Mouse (Mus musculus) heart, embryonic 10.5 days (tissue): ENCODE measurements around the gene Fibcd1. TPM values are rescaled to one million over a fixed set of nuclear protein-coding genes. Genes with fewer than 3 reads are reported as not detected.

Source experiments
- DNase-seq: peaks from one replicate; pipeline ENCODE4 v3.0.0-alpha.2; 2017; ENCODE audit warnings: low spot score
- H3K27ac ChIP-seq: fragments of 300-500 bp; sonication (generic); 2 replicates; pipeline ENCODE4 v1.5.1; 2016; ENCODE audit warnings: mild to moderate bottlenecking
- H3K27me3 ChIP-seq: fragments of 300-500 bp; sonication (generic); 2 replicates; pipeline ENCODE4 v1.6.1; 2016; ENCODE audit warnings: mild to moderate bottlenecking; ENCODE audit not compliant: poor library complexity, insufficient read depth, severe bottlenecking
- H3K36me3 ChIP-seq: fragments of 300-500 bp; sonication (generic); 2 replicates; pipeline ENCODE4 v1.6.1; 2016; ENCODE audit warnings: mild to moderate bottlenecking, moderate library complexity
- H3K4me1 ChIP-seq: fragments of 300-500 bp; sonication (generic); 2 replicates; pipeline ENCODE4 v1.6.1; 2016; ENCODE audit warnings: mild to moderate bottlenecking
- H3K4me3 ChIP-seq: fragments of 300-500 bp; sonication (generic); 2 replicates; pipeline ENCODE4 v1.5.1; 2016; ENCODE audit warnings: mild to moderate bottlenecking, moderate library complexity
- H3K9me3 ChIP-seq: fragments of 300-500 bp; sonication (generic); 2 replicates; pipeline ENCODE4 v1.6.1; 2016; ENCODE audit warnings: mild to moderate bottlenecking, moderate library complexity
- WGBS: fragments of 180-500 bp; shearing (Covaris S2); methylation state at CpG from one replicate; pipeline ENCODE4 v1.1.7; 2016; 5-methylcytosine and 5-hydroxymethylcytosine counted together
- polyA plus RNA-seq: library from polyadenylated mRNA; unstranded; fragments of >200 nt; fragmentation: Nextera tagmentation; extraction: Ambion mirVana; gene quantifications from 2 replicates; pipeline ENCODE4 v1.2.1, GENCODE M21; 2016

Gene Fibcd1
- polyA plus RNA-seq, 1 experiment from 2014 or later = 0.36 TPM

DNA sequence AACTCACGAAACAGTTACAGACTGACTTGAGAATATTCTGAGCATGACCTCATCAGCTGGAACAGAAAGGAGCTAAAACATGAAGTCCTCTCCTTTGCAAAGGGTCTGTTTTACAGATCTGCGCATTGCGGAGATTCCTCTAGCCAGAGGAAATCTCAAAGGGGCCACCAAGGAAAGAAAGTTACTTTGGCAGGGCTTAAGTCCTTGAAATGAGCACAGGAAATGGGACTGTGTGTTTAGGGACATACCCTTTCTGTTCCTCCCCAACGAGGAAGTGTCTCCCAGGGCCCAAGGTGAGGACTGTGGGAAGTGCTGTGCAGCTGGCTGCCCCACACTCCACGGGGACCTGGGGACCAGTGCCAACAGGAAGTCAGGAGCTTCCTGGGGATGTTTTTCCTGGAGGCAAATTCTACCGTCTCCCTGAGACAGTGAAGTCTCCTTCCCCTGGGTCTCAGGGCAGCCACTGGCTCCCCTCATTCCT lies 76.1 kb downstream of the Fibcd1 start:
- Histone ChIP-seq H3K4me3 (no peak overlapping the region), H3K9me3 (no peaks in the 10 kb centered on the region), H3K27ac (peak overlapping the region; percentile 62), H3K4me1 (peaks cover 62% of the 10 kb centered on the region), H3K36me3 (peaks cover 11% of the 10 kb centered on the region), H3K27me3 (no peaks in the 10 kb centered on the region)
- 29% methylated on average over 6 of the region's 6 CpGs for WGBS
- no peak for DNase-seq

DNA sequence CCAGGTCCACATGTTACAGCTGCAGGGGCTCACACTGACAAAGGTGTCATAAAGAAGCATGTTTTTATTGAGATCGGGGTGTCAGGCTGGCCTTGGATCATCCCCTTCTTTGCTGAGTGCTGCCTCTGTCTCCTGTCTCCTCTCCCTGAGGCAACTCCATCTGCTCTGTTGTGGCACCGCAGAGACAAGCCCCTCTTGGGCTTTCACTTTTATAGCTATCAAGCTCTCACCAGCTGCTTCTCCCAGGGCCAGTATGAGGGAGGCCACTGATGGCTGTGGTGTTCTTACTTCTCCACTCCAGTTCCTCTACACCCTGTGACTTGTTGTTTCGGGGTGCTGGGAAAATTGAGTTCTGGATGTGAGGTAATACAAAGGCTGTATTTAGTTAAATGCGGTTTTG lies 76.7 kb downstream of the Fibcd1 start:
- Histone ChIP-seq H3K27me3 (no peaks in the 10 kb centered on the region), H3K36me3 (peaks cover 6% of the 10 kb centered on the region), H3K27ac (peak overlapping the region; percentile 62; the same call in 1 of the 2 replicates), H3K4me3 (peak overlapping the region; percentile 20; the same call in 1 of the 2 replicates), H3K4me1 (peaks cover 62% of the 10 kb centered on the region), H3K9me3 (no peaks in the 10 kb centered on the region)
- WGBS = 34% methylated on average over 4 of the region's 4 CpGs
- DNase-seq = no peak

DNA sequence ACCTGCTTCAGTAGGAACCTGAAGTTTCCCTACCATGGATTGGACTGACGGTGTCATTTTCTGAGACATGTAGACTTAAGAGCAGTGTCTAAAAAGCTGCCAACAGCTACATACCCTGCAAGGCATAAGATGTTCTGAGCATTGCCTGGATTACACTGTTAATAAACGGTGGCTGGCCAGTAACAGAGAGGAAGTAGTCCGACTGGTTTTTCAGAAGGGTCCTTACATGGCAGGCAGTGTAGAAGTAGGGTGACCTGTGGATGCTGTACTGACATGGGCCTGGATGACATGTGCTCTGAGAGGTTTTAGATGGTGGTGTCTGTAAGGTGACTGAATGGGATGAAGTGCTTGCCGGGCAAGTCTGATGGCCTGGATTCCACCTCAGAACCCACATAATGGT lies 78.0 kb downstream of the Fibcd1 start:
- WGBS = 73% methylated on average over 4 of the region's 4 CpGs
- DNase-seq = no peak
- H3K27ac ChIP-seq = no peak overlapping the region
- no peak overlapping the region for H3K4me3 ChIP-seq
- no peaks in the 10 kb centered on the region for H3K36me3 ChIP-seq
- H3K27me3 ChIP-seq = no peaks in the 10 kb centered on the region
- peaks cover 71% of the 10 kb centered on the region for H3K4me1 ChIP-seq
- H3K9me3 ChIP-seq = no peaks in the 10 kb centered on the region

DNA sequence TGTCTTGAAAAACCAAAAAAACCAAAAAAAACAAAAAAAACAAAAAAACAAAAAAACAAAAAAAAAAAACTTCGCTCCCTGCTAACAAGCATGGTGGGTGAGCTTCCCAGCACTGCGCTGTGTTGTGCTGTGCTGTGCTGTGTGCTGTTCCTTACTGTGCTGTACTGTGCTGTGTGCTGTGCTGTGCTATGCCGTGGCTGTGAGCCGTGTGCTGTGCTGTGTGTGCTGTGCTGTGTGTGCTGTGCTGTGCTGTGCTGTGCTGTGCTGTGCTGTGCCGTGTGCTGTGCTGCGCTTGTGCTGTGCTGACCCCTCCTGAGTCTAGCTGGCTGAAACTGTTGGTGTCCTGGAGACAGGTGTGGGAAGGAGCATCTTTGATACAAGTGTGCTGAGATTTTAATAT lies 78.7 kb downstream of the Fibcd1 start:
- peaks cover 77% of the 10 kb centered on the region for H3K4me1 ChIP-seq
- DNase-seq = no peak
- WGBS = 92% methylated on average over 6 of the region's 6 CpGs
- H3K4me3 ChIP-seq = no peak overlapping the region
- no peaks in the 10 kb centered on the region for H3K9me3 ChIP-seq
- no peaks in the 10 kb centered on the region for H3K36me3 ChIP-seq
- H3K27ac ChIP-seq = 0 out of 2 replicates have a peak overlapping the region, but pooled peaks have one; percentile 19
- no peaks in the 10 kb centered on the region for H3K27me3 ChIP-seq

Other genes with a start within 250 kb of the Fibcd1 start
- gene Prdm12, start 206.0 kb downstream of the Fibcd1 start, polyA plus RNA-seq = not detected in 2 replicates
- 63.0 and 76.3 TPM in 2 replicates for gene Exosc2, start 175.3 kb downstream of the Fibcd1 start, polyA plus RNA-seq
- gene Abl1, start 157.6 kb downstream of the Fibcd1 start, polyA plus RNA-seq = 40.5 and 43.1 TPM in 2 replicates
- 0.06 TPM in 1 of 2 replicates, not detected in the other for gene Qrfp, start 35.4 kb downstream of the Fibcd1 start, polyA plus RNA-seq
- 1.7 and 2.2 TPM in 2 replicates for gene Lamc3, start 41.3 kb upstream of the Fibcd1 start, polyA plus RNA-seq
- 92.8 and 96.1 TPM in 2 replicates for gene Aif1l, start 104.1 kb upstream of the Fibcd1 start, polyA plus RNA-seq
- gene Nup214, start 128.4 kb upstream of the Fibcd1 start, polyA plus RNA-seq = 76.5 and 83.8 TPM in 2 replicates
- 37.7 and 60.1 TPM in 2 replicates for gene Fam78a, start 238.9 kb upstream of the Fibcd1 start, polyA plus RNA-seq
- 10.9 and 12.9 TPM in 2 replicates for gene Plpp7, start 249.5 kb upstream of the Fibcd1 start, polyA plus RNA-seq